Mouse (Mus musculus): ENCODE measurements at regions not wholly inside any gene's neighbourhood (a gene's known extent, or its start where the extent isn't known, plus 50 kb on each side); places are given as distances from the start of the nearest gene placed in this dataset.
"Not testable (repeated sequence)": the region's sequence is repeated elsewhere in the genome, so short reads cannot be mapped to it uniquely, and the experiment has no call there.

- DNase-seq (ENCODE audit: low spot score) = peak; percentile 3
Observed at GRCm38 (mm10) chr11:71285193-71285592, 54.7 kb upstream of the Nlrp1b start.

GRCm38 (mm10) chr11:71288243-71288642 is 57.7 kb upstream of the Nlrp1b start:
- DNase-seq (ENCODE audit: low spot score) = not testable (repeated sequence)

- no peak for DNase-seq (ENCODE audit: low spot score)
Observed at GRCm38 (mm10) chr11:71289490-71289889, 59.0 kb upstream of the Nlrp1b start.

- DNase-seq (ENCODE audit: low spot score) = no peak
Observed at GRCm38 (mm10) chr11:71299479-71299878, 68.9 kb upstream of the Nlrp1b start.

GRCm38 (mm10) chr11:71323439-71323838 is 92.9 kb upstream of the Nlrp1b start:
- no peak for DNase-seq (ENCODE audit: low spot score)

- no peak for DNase-seq (ENCODE audit: low spot score)
Observed at GRCm38 (mm10) chr11:71337428-71337827, 106.9 kb upstream of the Nlrp1b start.

GRCm38 (mm10) chr11:71346024-71346423 is 115.5 kb upstream of the Nlrp1b start:
- DNase-seq (ENCODE audit: low spot score) = no peak

- no peak for DNase-seq (ENCODE audit: low spot score)
Observed at GRCm38 (mm10) chr11:71357089-71357488, 126.6 kb upstream of the Nlrp1b start.

- DNase-seq (ENCODE audit: low spot score) = no peak
Observed at GRCm38 (mm10) chr11:71360856-71361255, 130.3 kb upstream of the Nlrp1b start.

GRCm38 (mm10) chr11:71371871-71372270 is 141.3 kb upstream of the Nlrp1b start:
- no peak for DNase-seq (ENCODE audit: low spot score)

- DNase-seq (ENCODE audit: low spot score) = no peak
Observed at GRCm38 (mm10) chr11:71375132-71375531, 144.6 kb upstream of the Nlrp1b start.

- no peak for DNase-seq (ENCODE audit: low spot score)
Observed at GRCm38 (mm10) chr11:71388411-71388810, 157.9 kb upstream of the Nlrp1b start.

- DNase-seq (ENCODE audit: low spot score) = no peak
Observed at GRCm38 (mm10) chr11:71389659-71390058, 159.1 kb upstream of the Nlrp1b start.

- DNase-seq (ENCODE audit: low spot score) = no peak
Observed at GRCm38 (mm10) chr11:71390151-71390550, 159.6 kb upstream of the Nlrp1b start.

- DNase-seq (ENCODE audit: low spot score) = no peak
Observed at GRCm38 (mm10) chr11:71390616-71391015, 160.1 kb upstream of the Nlrp1b start.

GRCm38 (mm10) chr11:71393406-71393805 is 162.9 kb upstream of the Nlrp1b start:
- DNase-seq (ENCODE audit: low spot score) = no peak

GRCm38 (mm10) chr11:71395023-71395422 is 164.5 kb upstream of the Nlrp1b start:
- DNase-seq (ENCODE audit: low spot score) = no peak

GRCm38 (mm10) chr11:71395631-71396030 is 165.1 kb upstream of the Nlrp1b start:
- no peak for DNase-seq (ENCODE audit: low spot score)

- no peak for DNase-seq (ENCODE audit: low spot score)
Observed at GRCm38 (mm10) chr11:71400351-71400750, 169.8 kb upstream of the Nlrp1b start.

GRCm38 (mm10) chr11:71401411-71402276 is 171.1 kb upstream of the Nlrp1b start:
- no peak for DNase-seq (ENCODE audit: low spot score)

GRCm38 (mm10) chr11:71404361-71404760 is 173.8 kb upstream of the Nlrp1b start:
- DNase-seq (ENCODE audit: low spot score) = no peak

- no peak for DNase-seq (ENCODE audit: low spot score)
Observed at GRCm38 (mm10) chr11:71407043-71407442, 176.5 kb upstream of the Nlrp1b start.

GRCm38 (mm10) chr11:71409211-71409765 is 178.8 kb upstream of the Nlrp1b start:
- no peak for DNase-seq (ENCODE audit: low spot score)
